28 mouse cellular contexts compared by ENCODE assay signal in genomic region chr1:60646174-60646573, GRCm38 (mm10).
DNase-seq lines count a peak whose midpoint lies in the region; ATAC-seq and TF ChIP-seq lines count a peak whose summit lies in the region.
"Had no signal": no experiment of that assay in that cellular context is flagged by ENCODE, and none has a peak within 500 bp of the region (broad histone marks: within the 10 kb centered on the region; RNA-seq: fewer than 3 reads in every experiment).

No protein-coding gene starts in this region.

- 78% methylated on average over 5 of the region's 5 CpGs for WGBS in hindbrain, embryonic 10.5 days
- 78% methylated on average over 5 of the region's 5 CpGs for WGBS in hindbrain, embryonic 12.5 days
- 56% methylated on average over 5 of the region's 5 CpGs for WGBS in lung, adult 2 months
- 10% methylated on average over 5 of the region's 5 CpGs for WGBS in forebrain, embryonic 14.5 days

- no peak overlapping the region for H3K4me2 ChIP-seq in hindbrain, embryonic 12.5 days (replicated peaks)
- no peak overlapping the region for H3K4me2 ChIP-seq in forebrain, embryonic 14.5 days (ENCODE audit: low read length)
- H3K4me2 ChIP-seq: embryonic facial prominence, embryonic 12.5 days; hindbrain, embryonic 13.5 days; kidney, embryonic 15.5 days; liver, embryonic 12.5 days; lung, embryonic 14.5 days; midbrain, embryonic 11.5 days; neural tube, embryonic 12.5 days had no signal

- ATAC-seq in hindbrain, embryonic 12.5 days (ENCODE audit: low FRiP score): no peak
- no peak for ATAC-seq in forebrain, embryonic 14.5 days
- ATAC-seq: liver, embryonic 12.5 days; midbrain, embryonic 16.5 days; Patski had no signal

- no peak for DNase-seq in hindbrain, embryonic 10.5 days (ENCODE audit: low spot score)
- DNase-seq in lung, postnatal 25 days (ENCODE audit: low spot score): peak; percentile 66
- no peak for DNase-seq in lung, adult 2 months
- no peak for DNase-seq in forebrain, embryonic 14.5 days (ENCODE audit: low spot score)
- no peak for DNase-seq in left cerebral cortex, postnatal 4 days
- DNase-seq in kidney, postnatal 10 days: no peak
- DNase-seq: adrenal gland, postnatal 14 days; cerebellum, adult 11 months; cerebellum, adult 9-10 months; cerebellum, postnatal 36 days; embryo, embryonic 11 days; gastrocnemius, postnatal 10 days; heart, postnatal 14 days; kidney, adult 18-20 months; kidney, postnatal 4 days; lung, embryonic 14.5 days; thymus, postnatal 4 days had no signal

- no peak overlapping the region for H3K4me3 ChIP-seq in hindbrain, embryonic 10.5 days
- no peak overlapping the region for H3K4me3 ChIP-seq in hindbrain, embryonic 12.5 days
- H3K4me3 ChIP-seq in lung, adult 2 months (replicated peaks; ENCODE audit: extremely low read depth, low read depth, low read length): no peak overlapping the region
- no peak overlapping the region for H3K4me3 ChIP-seq in forebrain, embryonic 14.5 days (ENCODE audit: low read depth, low read length)
- H3K4me3 ChIP-seq: embryonic facial prominence, embryonic 12.5 days; hindbrain, embryonic 13.5 days; kidney, embryonic 15.5 days; liver, embryonic 12.5 days; myocyte; neural tube, embryonic 12.5 days had no signal

- H3K9me3 ChIP-seq in hindbrain, embryonic 10.5 days: no peaks in the 10 kb centered on the region
- H3K9me3 ChIP-seq in hindbrain, embryonic 12.5 days (replicated peaks): no peaks in the 10 kb centered on the region
- H3K9me3 ChIP-seq in forebrain, embryonic 14.5 days (replicated peaks; ENCODE audit: control insufficient read depth, low read length): no peaks in the 10 kb centered on the region
- H3K9me3 ChIP-seq: embryonic facial prominence, embryonic 12.5 days; G1E; hindbrain, embryonic 13.5 days; kidney, embryonic 15.5 days; liver, embryonic 12.5 days; neural tube, embryonic 12.5 days had no signal

- 0 out of 2 replicates have a peak overlapping the region, but pooled peaks have one; percentile 70 for H3K27ac ChIP-seq in hindbrain, embryonic 10.5 days
- H3K27ac ChIP-seq in hindbrain, embryonic 12.5 days: no peak overlapping the region
- peak overlapping the region; percentile 66 for H3K27ac ChIP-seq in forebrain, embryonic 14.5 days (ENCODE audit: low read depth, low read length)
- H3K27ac ChIP-seq: embryonic facial prominence, embryonic 12.5 days; hindbrain, embryonic 13.5 days; kidney, embryonic 15.5 days; liver, embryonic 12.5 days; neural tube, embryonic 12.5 days had no signal

- intact Hi-C loops in left cerebral cortex, postnatal 4 days (cut with DNase I): no loop called here

- no peak for TF ChIP-seq CTCF in lung, adult 2 months (IDR thresholded peaks at IDR 0.05; ENCODE audit: insufficient read depth, low read length)

- no peak overlapping the region for H3K9ac ChIP-seq in hindbrain, embryonic 12.5 days
- H3K9ac ChIP-seq in forebrain, embryonic 14.5 days (ENCODE audit: low read length): no peak overlapping the region
- H3K9ac ChIP-seq: embryonic facial prominence, embryonic 12.5 days; hindbrain, embryonic 13.5 days; kidney, embryonic 15.5 days; liver, embryonic 12.5 days; lung, embryonic 14.5 days; neural tube, embryonic 12.5 days had no signal

- H3K36me3 ChIP-seq in hindbrain, embryonic 10.5 days: no peaks in the 10 kb centered on the region
- no peaks in the 10 kb centered on the region for H3K36me3 ChIP-seq in hindbrain, embryonic 12.5 days
- H3K36me3 ChIP-seq in forebrain, embryonic 14.5 days (ENCODE audit: control insufficient read depth, insufficient read depth, low read length): no peaks in the 10 kb centered on the region
- H3K36me3 ChIP-seq: embryonic facial prominence, embryonic 12.5 days; G1E; hindbrain, embryonic 13.5 days; kidney, embryonic 15.5 days; liver, embryonic 12.5 days; neural tube, embryonic 12.5 days had no signal

- no peak for TF ChIP-seq POLR2A in lung, adult 2 months (IDR thresholded peaks at IDR 0.05; ENCODE audit: borderline replicate concordance, extremely low read depth, low read depth, low read length)

- H3K4me1 ChIP-seq in hindbrain, embryonic 10.5 days (replicated peaks): peaks cover 20% of the 10 kb centered on the region
- peaks cover 10% of the 10 kb centered on the region for H3K4me1 ChIP-seq in hindbrain, embryonic 12.5 days
- H3K4me1 ChIP-seq in lung, adult 2 months (ENCODE audit: control insufficient read depth, insufficient read depth, low read length): peaks cover 6% of the 10 kb centered on the region
- peaks cover 22% of the 10 kb centered on the region for H3K4me1 ChIP-seq in forebrain, embryonic 14.5 days (ENCODE audit: control insufficient read depth, insufficient read depth, low read length)
- H3K4me1 ChIP-seq: neural tube, embryonic 12.5 days had no signal

- no peaks in the 10 kb centered on the region for H3K27me3 ChIP-seq in hindbrain, embryonic 10.5 days (ENCODE audit: insufficient read depth, poor library complexity, severe bottlenecking)
- H3K27me3 ChIP-seq in hindbrain, embryonic 12.5 days: no peaks in the 10 kb centered on the region
- H3K27me3 ChIP-seq in forebrain, embryonic 14.5 days (replicated peaks; ENCODE audit: control insufficient read depth, insufficient read depth, low read length): no peaks in the 10 kb centered on the region; the same call in 1 of the 2 replicates
- H3K27me3 ChIP-seq: embryonic facial prominence, embryonic 12.5 days; hindbrain, embryonic 13.5 days; kidney, embryonic 15.5 days; liver, embryonic 12.5 days; neural tube, embryonic 12.5 days; Patski had no signal
